Mouse (Mus musculus) hindbrain, embryonic 16.5 days (tissue): ENCODE results near the gene Zfp442. TPM values are rescaled to one million over a fixed set of nuclear protein-coding genes. Genes with fewer than 3 reads are reported as not detected.
"Not testable (repeated sequence)": the region's sequence is repeated elsewhere in the genome, so short reads cannot be mapped to it uniquely, and the experiment has no call there.

ENCODE experiments used
- ATAC-seq: fragments of 200-750 bp; cut with Nextera tagmentation; 2 replicates; pipeline ENCODE4 v1.8.0; 2017; ENCODE audit warnings: moderate TSS enrichment, moderate library complexity
- H3K27ac ChIP-seq: fragments of 300-500 bp; sonication (generic); 2 replicates; pipeline ENCODE4 v1.5.1; 2014; ENCODE audit warnings: low read depth, mild to moderate bottlenecking, control low read depth, low read length, moderate library complexity
- H3K27me3 ChIP-seq: fragments of 300-500 bp; sonication (generic); replicated peaks from 2 replicates; pipeline ENCODE4 v1.6.1; 2014; ENCODE audit warnings: low read length; ENCODE audit not compliant: control insufficient read depth, insufficient read depth
- H3K36me3 ChIP-seq: fragments of 300-500 bp; sonication (generic); 2 replicates; pipeline ENCODE4 v1.6.1; 2014; ENCODE audit warnings: mild to moderate bottlenecking, low read length, moderate library complexity, mixed read lengths; ENCODE audit not compliant: control insufficient read depth, insufficient read depth
- H3K4me1 ChIP-seq: fragments of 300-500 bp; sonication (generic); 2 replicates; pipeline ENCODE4 v1.6.1; 2014; ENCODE audit warnings: low read depth, low read length; ENCODE audit not compliant: control insufficient read depth, insufficient read depth
- H3K4me2 ChIP-seq: fragments of 300-500 bp; sonication (generic); 2 replicates; pipeline ENCODE4 v1.6.1; 2014; ENCODE audit warnings: mild to moderate bottlenecking, low read length, control low read depth, moderate library complexity
- H3K4me3 ChIP-seq: fragments of 300-500 bp; sonication (generic); 2 replicates; pipeline ENCODE4 v1.5.1; 2014; ENCODE audit warnings: mild to moderate bottlenecking, low read length, control low read depth, moderate library complexity
- H3K9ac ChIP-seq: fragments of 300-500 bp; sonication (generic); 2 replicates; pipeline ENCODE4 v1.6.1; 2014; ENCODE audit warnings: low read depth, mild to moderate bottlenecking, control low read depth, low read length, moderate library complexity
- H3K9me3 ChIP-seq: fragments of 300-500 bp; sonication (generic); 2 replicates; pipeline ENCODE4 v1.6.1; 2014; ENCODE audit warnings: mild to moderate bottlenecking, low read length, moderate library complexity; ENCODE audit not compliant: control insufficient read depth
- WGBS: fragments of 180-500 bp; shearing (Covaris S2); extraction: QIAGEN DNeasy Blood & Tissue Kit; methylation state at CpG from one replicate; pipeline ENCODE4 v1.1.7; 2014; 5-methylcytosine and 5-hydroxymethylcytosine counted together
- polyA plus RNA-seq: library from polyadenylated mRNA; unstranded; fragments of >200 nt; fragmentation: Nextera tagmentation; extraction: Ambion mirVana; gene quantifications from 2 replicates; pipeline ENCODE4 v1.2.1, GENCODE M21; 2015

Zfp442 gene
- polyA plus RNA-seq, 1 experiment from 2014 or later: 8.3 TPM

DNA sequence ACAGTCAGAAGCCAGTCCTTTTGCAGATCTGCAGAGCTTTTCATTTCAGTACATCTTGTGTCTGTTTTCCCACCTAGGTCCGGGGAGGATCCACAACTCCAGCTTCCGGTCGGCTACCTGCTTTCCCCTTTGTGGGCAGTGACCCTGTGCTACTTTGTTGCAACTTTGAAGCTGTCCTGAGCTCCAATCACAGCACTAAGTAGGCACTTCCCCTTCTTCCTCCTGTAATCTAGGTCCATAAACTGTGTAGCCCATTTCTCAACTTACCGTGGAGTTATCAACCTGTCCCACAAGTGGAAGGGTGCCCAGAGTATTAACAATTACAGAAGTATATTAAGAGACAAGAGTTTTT lies 88.4 kb downstream of the Zfp442 start:
- no peak; the same call in 1 of the 2 replicates for ATAC-seq
- H3K27ac ChIP-seq: peak overlapping the region; percentile 91; the same call in 1 of the 2 replicates
- no peaks in the 10 kb centered on the region for H3K9me3 ChIP-seq
- H3K4me2 ChIP-seq: peak overlapping the region; percentile 61
- H3K9ac ChIP-seq: peak overlapping the region; percentile 80
- peak overlapping the region; percentile 67 for H3K4me3 ChIP-seq
- no peaks in the 10 kb centered on the region for H3K27me3 ChIP-seq
- no peaks in the 10 kb centered on the region for H3K36me3 ChIP-seq
- WGBS: 12% methylated on average over 4 of the region's 4 CpGs
- no peaks in the 10 kb centered on the region for H3K4me1 ChIP-seq

DNA sequence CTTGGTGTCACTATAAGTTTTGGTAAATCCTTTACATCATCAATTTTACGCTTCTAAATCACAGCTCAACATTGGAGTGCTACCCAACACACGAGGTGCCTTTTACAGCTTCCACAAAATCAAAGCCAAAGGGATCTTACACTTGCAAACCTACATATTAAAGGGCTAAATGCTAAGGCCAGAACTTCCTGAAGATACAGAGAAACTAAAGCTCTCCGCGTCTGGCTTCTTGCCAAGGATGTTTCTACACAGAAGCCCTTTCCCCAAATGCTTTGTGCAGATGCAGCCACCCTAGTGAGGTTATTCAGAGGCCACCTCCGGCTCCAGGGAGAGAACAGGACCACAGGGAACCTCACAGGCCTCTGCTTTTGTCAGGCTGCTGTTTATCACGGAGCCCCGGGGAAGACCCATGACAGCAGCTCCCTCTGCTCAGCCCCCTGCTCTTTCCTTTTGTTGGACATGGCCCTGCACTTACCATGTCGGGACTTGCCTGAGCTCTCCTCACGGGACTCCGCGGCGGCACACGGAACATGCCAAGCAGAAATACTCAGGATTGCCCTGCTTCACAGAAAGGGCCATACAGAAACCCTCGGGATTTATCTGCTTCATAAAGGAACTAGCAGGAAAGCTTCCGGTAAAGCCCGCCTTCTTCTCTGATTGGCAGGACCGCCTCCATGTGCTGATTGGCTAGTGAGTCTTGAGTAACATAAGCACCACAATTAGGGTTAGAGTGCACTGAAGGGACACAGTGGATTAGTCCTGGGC lies 89.0 kb downstream of the Zfp442 start, which contains the start of gene 3300002I08Rik:
Gene 3300002I08Rik, minus strand, starts transcription at position 653 of the 765 bp plus-strand sequence.
- not testable (repeated sequence) for H3K9me3 ChIP-seq, H3K36me3 ChIP-seq, H3K27me3 ChIP-seq, H3K4me1 ChIP-seq
- Histone ChIP-seq H3K27ac (peak within 1 kb of the TSS; percentile 91), H3K9ac (peak within 1 kb of the TSS; percentile 80), H3K4me2 (peak within 1 kb of the TSS; percentile 61), H3K4me3 (peak within 1 kb of the TSS; percentile 67)
- WGBS: 0% methylated on average over 15 of the region's 17 CpGs
- ATAC-seq: peak; percentile 100

Other genes starting within 250 kb of the Zfp442 start
- gene Zfp937, start 233.4 kb downstream of the Zfp442 start, polyA plus RNA-seq: 11.6 and 12.4 TPM in 2 replicates
- gene Gm21994, start 195.9 kb downstream of the Zfp442 start, polyA plus RNA-seq: 2.6 and 3.3 TPM in 2 replicates
- 0.11 TPM in 1 of 2 replicates, not detected in the other for gene Gm14124, start 194.0 kb downstream of the Zfp442 start, polyA plus RNA-seq
- gene Gm10130, start 127.8 kb downstream of the Zfp442 start, polyA plus RNA-seq: 0.94 and 2.1 TPM in 2 replicates
- gene 3300002I08Rik, start 88.7 kb downstream of the Zfp442 start, polyA plus RNA-seq: 14.2 and 15.6 TPM in 2 replicates
- 0.09 and 0.11 TPM in 2 replicates for gene Zfp345, start 33.6 kb upstream of the Zfp442 start, polyA plus RNA-seq
- 0.41 and 0.42 TPM in 2 replicates for gene Cst7, start 118.9 kb upstream of the Zfp442 start, polyA plus RNA-seq
- gene Apmap, start 157.1 kb upstream of the Zfp442 start, polyA plus RNA-seq: 43.9 and 44.0 TPM in 2 replicates
- 22.1 and 24.4 TPM in 2 replicates for gene Acss1, start 217.0 kb upstream of the Zfp442 start, polyA plus RNA-seq
- 0.06 and 0.09 TPM in 2 replicates for gene Vsx1, start 237.9 kb upstream of the Zfp442 start, polyA plus RNA-seq